Mouse (Mus musculus) CH12.LX (cell line): Measurements from ENCODE around the gene Rell1. TPM values are rescaled to one million over a fixed set of nuclear protein-coding genes. Genes with fewer than 3 reads are reported as not detected.

Experiments
- DNase-seq: peaks from one replicate; pipeline ENCODE4 v3.0.0-alpha.2; 2013; ENCODE audit errors: extremely low read depth
- H3K27ac ChIP-seq: 2 replicates; pipeline ENCODE4 v1.5.1; 2012; ENCODE audit warnings: low read depth, mild to moderate bottlenecking, control low read depth, moderate library complexity; ENCODE audit not compliant: insufficient read depth
- H3K27me3 ChIP-seq: replicated peaks from 2 replicates; pipeline ENCODE3; 2012; ENCODE audit warnings: inconsistent platforms
- H3K36me3 ChIP-seq, 2 experiments: replicated peaks in 1 of 2; 2 replicates each; pipeline versions ENCODE3 to v1.6.1; 2012; ENCODE audit warnings: inconsistent platforms in 1 of 2, low read length in 1 of 2, mild to moderate bottlenecking in 1 of 2, mixed read lengths in 1 of 2, moderate library complexity in 1 of 2; ENCODE audit not compliant: control insufficient read depth in 1 of 2, insufficient read depth in 1 of 2
- H3K4me1 ChIP-seq, 2 experiments: 2 replicates each; pipeline ENCODE4 v1.6.1; 2012; ENCODE audit warnings: inconsistent platforms in 1 of 2, moderate library complexity in 1 of 2; ENCODE audit not compliant: insufficient read depth in 2 of 2, control insufficient read depth in 1 of 2
- H3K4me2 ChIP-seq: 2 replicates; pipeline ENCODE4 v1.6.1; 2012; ENCODE audit warnings: low read depth, mild to moderate bottlenecking, control low read depth; ENCODE audit not compliant: poor library complexity, insufficient read depth, severe bottlenecking
- H3K4me3 ChIP-seq, 3 experiments: fragments of 150-350 bp in 1 of 3; sonication (generic) in 1 of 3; replicated peaks in 1 of 3; 2 replicates each; pipeline versions ENCODE3 to v1.5.1; 2011 to 2012; ENCODE audit warnings: low read depth in 2 of 3, low read length in 2 of 3, mild to moderate bottlenecking in 2 of 3, moderate library complexity in 2 of 3, control low read depth in 1 of 3, improper control_type of control experiment in 1 of 3, inconsistent platforms in 1 of 3, mixed read lengths in 1 of 3; ENCODE audit not compliant: poor library complexity in 1 of 3
- H3K79me2 ChIP-seq: replicated peaks from 2 replicates; pipeline ENCODE4 v1.6.1; 2012; ENCODE audit warnings: mild to moderate bottlenecking, moderate library complexity; ENCODE audit not compliant: control insufficient read depth, poor library complexity, insufficient read depth, severe bottlenecking; ENCODE audit errors: extremely low read depth
- H3K9ac ChIP-seq: 2 replicates; pipeline ENCODE4 v1.6.1; 2012; ENCODE audit warnings: low read depth, mild to moderate bottlenecking, control low read depth, moderate library complexity; ENCODE audit not compliant: insufficient read depth
- H3K9me3 ChIP-seq: replicated peaks from 2 replicates; pipeline ENCODE3; 2012; ENCODE audit warnings: low read length, inconsistent platforms, mixed read lengths
- CHD1 ChIP-seq: IDR thresholded peaks from 2 replicates; pipeline ENCODE4 v1.6.1; 2012; ENCODE audit warnings: low read depth, low read length, improper control_type of control experiment, inconsistent platforms
- CTCF ChIP-seq, 2 experiments: IDR thresholded peaks in 1 of 2; conservative IDR thresholded peaks in 1 of 2; 2 replicates each; pipeline ENCODE4 v1.5.1; 2011 to 2012; ENCODE audit warnings: low read depth in 2 of 2, low read length in 2 of 2, improper control_type of control experiment in 1 of 2, inconsistent platforms in 1 of 2, mild to moderate bottlenecking in 1 of 2, moderate library complexity in 1 of 2
- ELF1 ChIP-seq: IDR thresholded peaks from 2 replicates; pipeline ENCODE4 v1.6.1; 2014; ENCODE audit warnings: low read depth, mild to moderate bottlenecking, inconsistent platforms, low read length, improper control_type of control experiment
- HCFC1 ChIP-seq: IDR thresholded peaks from 2 replicates; pipeline ENCODE4 v1.6.1; 2012; ENCODE audit warnings: low read depth, mild to moderate bottlenecking, inconsistent platforms, low read length, improper control_type of control experiment
- JUN ChIP-seq: IDR thresholded peaks from 2 replicates; pipeline ENCODE4 v1.6.1; 2011; ENCODE audit warnings: low read depth, mild to moderate bottlenecking, low read length, improper control_type of control experiment, moderate library complexity; ENCODE audit not compliant: insufficient read depth
- KAT2A ChIP-seq: IDR thresholded peaks from 2 replicates; pipeline ENCODE4 v1.6.1; 2012; ENCODE audit warnings: low read length, improper control_type of control experiment, inconsistent platforms; ENCODE audit not compliant: insufficient replicate concordance
- MAX ChIP-seq: IDR thresholded peaks from 2 replicates; pipeline ENCODE4 v1.6.1; 2011; ENCODE audit warnings: low read length, improper control_type of control experiment
- MAZ ChIP-seq: IDR thresholded peaks from 2 replicates; pipeline ENCODE4 v1.6.1; 2012; ENCODE audit warnings: low read depth, mild to moderate bottlenecking, inconsistent platforms, low read length, improper control_type of control experiment, moderate library complexity
- MEF2A ChIP-seq: IDR thresholded peaks from 2 replicates; pipeline ENCODE4 v1.6.1; 2014; ENCODE audit warnings: low read depth, mild to moderate bottlenecking, inconsistent platforms, low read length, improper control_type of control experiment, borderline replicate concordance
- MYC ChIP-seq: IDR thresholded peaks from 2 replicates; pipeline ENCODE4 v1.6.1; 2011; ENCODE audit warnings: low read depth, mild to moderate bottlenecking, improper control_type of control experiment, low read length
- NELFE ChIP-seq: IDR thresholded peaks from 2 replicates; pipeline ENCODE4 v1.6.1; 2011; ENCODE audit warnings: low read depth, low read length, improper control_type of control experiment
- NRF1 ChIP-seq: IDR thresholded peaks from 2 replicates; pipeline ENCODE4 v1.6.1; 2014; ENCODE audit warnings: low read depth, mild to moderate bottlenecking, inconsistent platforms, low read length, improper control_type of control experiment, moderate library complexity
- POLR2A ChIP-seq: IDR thresholded peaks from 2 replicates; pipeline ENCODE4 v1.6.1; 2011; ENCODE audit warnings: low read depth, mild to moderate bottlenecking, improper control_type of control experiment, low read length
- POLR2AphosphoS2 ChIP-seq: IDR thresholded peaks from 2 replicates; pipeline ENCODE4 v1.6.1; 2011; ENCODE audit warnings: low read depth, low read length, improper control_type of control experiment
- RAD21 ChIP-seq: IDR thresholded peaks from 2 replicates; pipeline ENCODE4 v1.6.1; 2011; ENCODE audit warnings: low read depth, mild to moderate bottlenecking, low read length, improper control_type of control experiment, moderate library complexity
- RCOR1 ChIP-seq: conservative IDR thresholded peaks from 2 replicates; pipeline ENCODE4 v1.6.1; 2012; ENCODE audit warnings: low read depth, mild to moderate bottlenecking, inconsistent platforms, low read length, improper control_type of control experiment
- SIN3A ChIP-seq: IDR thresholded peaks from 2 replicates; pipeline ENCODE4 v1.6.1; 2012; ENCODE audit warnings: low read length, improper control_type of control experiment, inconsistent platforms
- SMC3 ChIP-seq: IDR thresholded peaks from 2 replicates; pipeline ENCODE4 v1.6.1; 2011; ENCODE audit warnings: low read depth, low read length, improper control_type of control experiment
- TBP ChIP-seq: conservative IDR thresholded peaks from 2 replicates; pipeline ENCODE4 v1.6.1; 2011; ENCODE audit warnings: low read depth, low read length, improper control_type of control experiment
- TCF12 ChIP-seq: IDR thresholded peaks from 2 replicates; pipeline ENCODE4 v1.6.1; 2014; ENCODE audit warnings: low read depth, mild to moderate bottlenecking, inconsistent platforms, low read length, improper control_type of control experiment
- UBTF ChIP-seq: IDR thresholded peaks from 2 replicates; pipeline ENCODE4 v1.6.1; 2012; ENCODE audit warnings: low read depth, mild to moderate bottlenecking, inconsistent platforms, low read length, improper control_type of control experiment, moderate library complexity
- USF1 ChIP-seq: IDR thresholded peaks from 2 replicates; pipeline ENCODE4 v1.6.1; 2014; ENCODE audit warnings: low read depth, mild to moderate bottlenecking, inconsistent platforms, low read length, improper control_type of control experiment
- ZC3H11A ChIP-seq: IDR thresholded peaks from 2 replicates; pipeline ENCODE4 v1.6.1; 2012; ENCODE audit warnings: low read depth, mild to moderate bottlenecking, inconsistent platforms, low read length, improper control_type of control experiment
- ZKSCAN1 ChIP-seq: IDR thresholded peaks from 2 replicates; pipeline ENCODE4 v1.6.1; 2012; ENCODE audit warnings: low read depth, inconsistent platforms, low read length, improper control_type of control experiment, borderline replicate concordance
- ZNF384 ChIP-seq: IDR thresholded peaks from 2 replicates; pipeline ENCODE4 v1.6.1; 2012; ENCODE audit warnings: low read depth, low read length, improper control_type of control experiment, inconsistent platforms
- dilution Hi-C: fragments of 300-500 bp; cut with MboI; formaldehyde crosslinking; loops from 2 replicates; pipeline ENCODE4 v1.14.3; 2020; ENCODE audit warnings: low sequenced_read_pairs; ENCODE audit not compliant: extremely low pct_unique_long_range_greater_than_20kb, extremely low pct_ligation_motif_present
- in situ Hi-C: fragments of 300-500 bp; cut with MboI; formaldehyde crosslinking; loops from 3 replicates; pipeline ENCODE4 v1.14.3; 2019; ENCODE audit warnings: low sequenced_read_pairs, low pct_ligation_motif_present, low pct_unique_long_range_greater_than_20kb, mixed read lengths
- polyA plus RNA-seq: library from polyadenylated mRNA; unstranded; fragments of >175 nt; gene quantifications from 2 replicates; pipeline ENCODE4 v1.2.1, GENCODE M21; 2012; ENCODE audit warnings: low read depth; ENCODE audit not compliant: insufficient read length
- total RNA-seq, 2 experiments: library from RNA; depleted of rRNA; stranded (reverse); fragments of 300-350 nt in 1 of 2; fragments of >200 nt in 1 of 2; gene quantifications; 2 replicates each; pipeline ENCODE4 v1.2.3; 2012 to 2014

Gene Rell1
- total and polyA plus RNA-seq, 3 experiments = 1.4 to 1.6 (median 1.5) TPM

DNA sequence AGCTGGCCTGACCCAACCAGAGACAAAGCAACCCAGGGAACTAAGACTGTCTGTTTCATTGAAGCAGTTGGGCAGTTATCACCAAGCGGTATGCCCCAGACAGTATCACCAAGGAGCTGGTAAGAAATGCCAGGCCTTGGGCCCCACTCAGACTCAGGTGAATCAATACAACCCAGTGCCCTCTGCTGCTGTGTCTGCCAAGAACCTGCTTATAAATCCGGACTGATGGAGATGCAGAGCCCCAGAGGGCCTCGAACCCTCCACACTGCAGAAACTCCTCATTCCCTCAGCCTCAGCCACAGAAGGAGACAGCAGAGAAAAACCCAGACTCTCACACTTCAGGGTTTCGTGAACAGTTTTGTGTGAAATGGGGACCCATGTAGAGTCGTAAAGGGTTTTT lies 82.4 kb downstream of the Rell1 start:
- TF ChIP-seq TBP (no peak), USF1 (no peak), SMC3 (no peak), NELFE (no peak), RAD21 (no peak), CHD1 (no peak), ELF1 (no peak), NRF1 (no peak), ZKSCAN1 (no peak), RCOR1 (no peak), MYC (no peak), POLR2AphosphoS2 (no peak), HCFC1 (no peak), MAZ (no peak), MEF2A (no peak), CTCF (conservative IDR thresholded peaks at IDR 0.05 in 1 of 2, IDR thresholded peaks at IDR 0.05 in 1 of 2; ENCODE audit: low read depth in 2 of 2, low read length in 2 of 2) (no peak)
- in situ Hi-C loops = no loop called here
- Histone ChIP-seq H3K4me1 (no peaks in the 10 kb centered on the region), H3K27me3 (no peaks in the 10 kb centered on the region), H3K79me2 (no peaks in the 10 kb centered on the region), H3K9me3 (no peaks in the 10 kb centered on the region), H3K4me3 (no peak overlapping the region), H3K27ac (no peak overlapping the region), H3K4me2 (no peak overlapping the region), H3K9ac (no peak overlapping the region), H3K36me3 (no peaks in the 10 kb centered on the region)
- dilution Hi-C loops = no loop called here
- no peak for DNase-seq

DNA sequence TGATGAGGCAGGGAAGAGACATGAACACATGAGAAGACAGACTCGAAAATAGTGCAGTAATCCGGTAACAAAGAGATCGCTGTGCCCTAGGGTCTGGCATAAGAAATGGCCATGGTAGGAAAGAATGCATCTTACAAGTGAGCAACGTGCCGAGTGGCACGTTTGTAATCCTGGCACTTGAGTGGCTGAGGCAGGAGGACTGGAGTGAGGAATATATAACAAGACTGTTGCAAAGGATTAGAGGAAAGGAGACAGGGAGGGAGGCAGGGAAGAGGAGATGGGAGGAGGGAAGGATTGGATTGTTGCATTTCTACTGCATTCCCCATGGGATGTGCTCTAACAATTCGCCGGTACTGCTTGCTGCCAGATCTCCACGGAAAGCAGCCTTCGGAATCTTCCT lies 89.7 kb downstream of the Rell1 start:
- Histone ChIP-seq H3K36me3 (no peaks in the 10 kb centered on the region), H3K4me1 (0 out of 4 replicates have a peak, but pooled peaks cover 0 to 3% of the 10 kb centered on the region in 2 experiments), H3K9ac (no peak overlapping the region), H3K27me3 (no peaks in the 10 kb centered on the region), H3K4me3 (no peak overlapping the region), H3K79me2 (no peaks in the 10 kb centered on the region), H3K9me3 (no peaks in the 10 kb centered on the region), H3K4me2 (no peak overlapping the region), H3K27ac (no peak overlapping the region)
- in situ Hi-C loops (no loop called here), dilution Hi-C loops (no loop called here)
- no peak for DNase-seq
- TF ChIP-seq ELF1 (no peak), MAX (no peak), ZC3H11A (no peak), RCOR1 (no peak), UBTF (no peak), KAT2A (no peak), SMC3 (no peak), POLR2A (no peak), ZKSCAN1 (no peak), NELFE (no peak), MYC (no peak), USF1 (no peak), JUN (no peak), SIN3A (no peak), MEF2A (no peak), TCF12 (no peak), ZNF384 (no peak)
